8 mouse cellular contexts compared by ENCODE assay signal in the genomic region with DNA sequence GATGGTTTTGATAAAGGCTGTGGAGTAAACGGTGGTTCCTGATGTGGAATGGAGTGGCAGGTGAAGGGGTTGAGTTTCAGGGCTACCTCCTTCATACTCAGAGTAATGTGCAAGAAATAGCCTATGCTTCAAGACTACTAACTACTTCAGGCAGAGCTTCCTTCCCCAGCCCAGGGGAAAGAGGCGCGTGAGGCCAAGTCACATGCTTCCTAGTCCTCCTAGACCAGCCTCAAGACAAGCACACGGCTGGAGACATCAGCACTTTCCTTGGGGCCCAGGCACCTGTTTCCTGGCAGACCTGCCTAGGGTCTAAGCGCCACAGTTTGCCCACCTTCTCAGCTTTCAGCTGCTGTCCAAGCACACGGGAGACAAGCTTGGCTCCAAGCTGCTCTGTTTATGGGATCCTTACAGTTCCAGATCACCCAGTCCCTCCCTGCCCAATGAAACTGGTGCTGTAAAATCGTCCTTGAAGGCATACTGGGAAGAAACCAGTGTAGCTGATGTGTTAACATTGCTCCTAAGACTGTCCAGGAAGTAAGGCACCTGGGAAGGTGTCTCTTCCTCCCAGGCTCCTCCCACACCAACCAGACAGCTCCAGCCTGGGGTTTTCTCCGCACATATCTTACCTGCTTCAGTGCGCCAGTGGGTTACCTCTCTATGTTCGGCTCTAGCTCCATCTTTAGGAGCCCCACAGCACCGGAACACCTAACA. TPM values are rescaled to one million over a fixed set of nuclear protein-coding genes. Genes with fewer than 3 reads are reported as not detected.
DNase-seq lines count a peak whose midpoint lies in the region; ATAC-seq lines count a peak whose summit lies in the region.

No protein-coding gene starts in this region.

- no peaks in the 10 kb centered on the region for H3K9me3 ChIP-seq in midbrain, embryonic 10.5 days (replicated peaks)

- DNase-seq in frontal cortex, postnatal 36 days (ENCODE audit: low spot score in 2 of 2): no peak
- peak; percentile 51 to 60 for DNase-seq in kidney, adult 8-10 months
- no peak for DNase-seq in midbrain, embryonic 10.5 days (ENCODE audit: low spot score)
- no peak for DNase-seq in adrenal gland, postnatal 10 days
- no peak for DNase-seq in cerebellum, adult 11 months
- no peak for DNase-seq in layer of hippocampus, adult 9-10 months (ENCODE audit: low spot score)

- H3K4me3 ChIP-seq in midbrain, embryonic 10.5 days: peak overlapping the region; percentile 60

- H3K27ac ChIP-seq in midbrain, embryonic 10.5 days (replicated peaks): peak overlapping the region; percentile 74

- WGBS in midbrain, embryonic 10.5 days: 18% methylated on average over 11 of the region's 11 CpGs

- H3K4me1 ChIP-seq in midbrain, embryonic 10.5 days: peaks cover 19% of the 10 kb centered on the region

- ATAC-seq in frontal cortex, adult (ENCODE audit: low TSS enrichment): peak; percentile 5; the same call in 1 of the 2 replicates
- ATAC-seq in erythroid progenitor cell, adult 5-6 weeks (replicated peaks; ENCODE audit: low FRiP score, poor library complexity, severe bottlenecking): peak; percentile 42

- H3K27me3 ChIP-seq in midbrain, embryonic 10.5 days (ENCODE audit: low read depth, poor library complexity, severe bottlenecking): peaks cover 62% of the 10 kb centered on the region

- H3K36me3 ChIP-seq in midbrain, embryonic 10.5 days: no peaks in the 10 kb centered on the region

RNA-seq across cellular contexts. Expression of gene Pdzk1ip1, which starts 8.1 kb away (rescaled TPM):
- 733 and 856 TPM in 2 replicates for total RNA-seq in erythroid progenitor cell, adult 5-6 weeks (2015; ENCODE audit: low replicate concordance)
- 400 and 437 TPM in 2 replicates for total RNA-seq in erythroid progenitor cell, adult 5-6 weeks (2017; ENCODE audit: low replicate concordance)
- 7.9 and 9.5 TPM in 2 replicates for polyA plus RNA-seq in midbrain, embryonic 10.5 days (2016; fragmentation: Nextera tagmentation; extraction: Ambion mirVana)
- 1 to 10 TPM in 1 of 2 experiments, under 1 TPM in 1; 0.99 to 1.9 TPM for total RNA-seq in adrenal gland, postnatal 10 days (2021)

RNA-seq across cellular contexts. Expression of gene Cyp4x1, which starts 37.5 kb away (rescaled TPM):
- not detected in 2 replicates for total RNA-seq in erythroid progenitor cell, adult 5-6 weeks (2015; ENCODE audit: low replicate concordance)
- total RNA-seq in erythroid progenitor cell, adult 5-6 weeks (2017; ENCODE audit: low replicate concordance): not detected in 2 replicates
- polyA plus RNA-seq in midbrain, embryonic 10.5 days (2016; fragmentation: Nextera tagmentation; extraction: Ambion mirVana): 0.51 and 0.71 TPM in 2 replicates
- under 1 TPM; 0.18 to 0.39 TPM for total RNA-seq in adrenal gland, postnatal 10 days (2021)

RNA-seq across cellular contexts. Expression of gene Tal1, which starts 40.4 kb away (rescaled TPM):
- total RNA-seq in erythroid progenitor cell, adult 5-6 weeks (2015; ENCODE audit: low replicate concordance): 227 and 255 TPM in 2 replicates
- 186 and 231 TPM in 2 replicates for total RNA-seq in erythroid progenitor cell, adult 5-6 weeks (2017; ENCODE audit: low replicate concordance)
- 2.7 and 5.2 TPM in 2 replicates for polyA plus RNA-seq in midbrain, embryonic 10.5 days (2016; fragmentation: Nextera tagmentation; extraction: Ambion mirVana)
- total RNA-seq in adrenal gland, postnatal 10 days (2021): 1 to 10 TPM; 5.4 to 7.7 TPM

Comparison
In these comparisons a context has a peak if more than half of its experiments do, and no peak if none do; other contexts are left out.
1. DNase-seq: peak in kidney, adult 8-10 months (2 of 2); none in frontal cortex, postnatal 36 days (0 of 2), midbrain, embryonic 10.5 days (single experiment), adrenal gland, postnatal 10 days (single experiment), cerebellum, adult 11 months (single experiment) and layer of hippocampus, adult 9-10 months (single experiment).
2. RNA of gene Pdzk1ip1, which starts 8.1 kb away (total RNA-seq): 400 to 856 TPM in erythroid progenitor cell, adult 5-6 weeks; 0.99 to 1.9 TPM in adrenal gland, postnatal 10 days; every median in the first group is over 100 times any median in the second.
3. RNA of gene Tal1, which starts 40.4 kb away (total RNA-seq): 186 to 255 TPM in erythroid progenitor cell, adult 5-6 weeks; 5.4 to 7.7 TPM in adrenal gland, postnatal 10 days; every median in the first group is over 10 times any median in the second.